Mouse (Mus musculus) embryonic facial prominence, embryonic 11.5 days (tissue): ENCODE results near the gene Sorbs2. TPM values are rescaled to one million over a fixed set of nuclear protein-coding genes. Genes with fewer than 3 reads are reported as not detected.

ENCODE experiments used
- ATAC-seq: fragments of 200-750 bp; cut with Nextera tagmentation; replicated peaks from 2 replicates; pipeline ENCODE4 v1.8.0; 2017; ENCODE audit warnings: low read depth; ENCODE audit not compliant: insufficient number of reproducible peaks, low FRiP score, low TSS enrichment
- DNase-seq: peaks from one replicate; pipeline ENCODE4 v3.0.0-alpha.2; 2015; ENCODE audit warnings: low spot score
- H3K27ac ChIP-seq: fragments of 300-500 bp; sonication (generic); replicated peaks from 2 replicates; pipeline ENCODE4 v1.5.1; 2014; ENCODE audit warnings: mild to moderate bottlenecking, low read depth, low read length, control low read depth
- H3K27me3 ChIP-seq: fragments of 300-500 bp; sonication (generic); 2 replicates; pipeline ENCODE4 v1.6.1; 2014; ENCODE audit warnings: mild to moderate bottlenecking, low read length, moderate library complexity, mixed read lengths; ENCODE audit not compliant: control insufficient read depth, insufficient read depth
- H3K36me3 ChIP-seq: fragments of 300-500 bp; sonication (generic); replicated peaks from 2 replicates; pipeline ENCODE4 v1.6.1; 2014; ENCODE audit warnings: low read depth, mild to moderate bottlenecking, low read length, moderate library complexity, mixed read lengths; ENCODE audit not compliant: control insufficient read depth, insufficient read depth
- H3K4me1 ChIP-seq: fragments of 300-500 bp; sonication (generic); 2 replicates; pipeline ENCODE4 v1.6.1; 2014; ENCODE audit warnings: low read length, mixed read lengths; ENCODE audit not compliant: control insufficient read depth, insufficient read depth
- H3K4me2 ChIP-seq: fragments of 300-500 bp; sonication (generic); 2 replicates; pipeline ENCODE4 v1.6.1; 2014; ENCODE audit warnings: low read depth, mild to moderate bottlenecking, control low read depth, low read length, moderate library complexity
- H3K4me3 ChIP-seq: fragments of 300-500 bp; sonication (generic); 2 replicates; pipeline ENCODE4 v1.5.1; 2014; ENCODE audit warnings: low read depth, low read length, control low read depth
- H3K9ac ChIP-seq: fragments of 300-500 bp; sonication (generic); replicated peaks from 2 replicates; pipeline ENCODE4 v1.6.1; 2014; ENCODE audit warnings: mild to moderate bottlenecking, control low read depth, low read length
- H3K9me3 ChIP-seq: fragments of 300-500 bp; sonication (generic); replicated peaks from 2 replicates; pipeline ENCODE4 v1.6.1; 2016; ENCODE audit warnings: mild to moderate bottlenecking, low read length, inconsistent platforms, mixed read lengths; ENCODE audit not compliant: control insufficient read depth
- WGBS: fragments of 180-500 bp; shearing (Covaris S2); extraction: QIAGEN DNeasy Blood & Tissue Kit; methylation state at CpG from one replicate; pipeline ENCODE4 v1.1.7; 2014; 5-methylcytosine and 5-hydroxymethylcytosine counted together
- polyA plus RNA-seq: library from polyadenylated mRNA; unstranded; fragments of >200 nt; fragmentation: Nextera tagmentation; extraction: Ambion mirVana; gene quantifications from 2 replicates; pipeline ENCODE4 v1.2.1, GENCODE M21; 2014

Sorbs2 gene
- polyA plus RNA-seq, 1 experiment from 2014 or later = 26.6 TPM

DNA sequence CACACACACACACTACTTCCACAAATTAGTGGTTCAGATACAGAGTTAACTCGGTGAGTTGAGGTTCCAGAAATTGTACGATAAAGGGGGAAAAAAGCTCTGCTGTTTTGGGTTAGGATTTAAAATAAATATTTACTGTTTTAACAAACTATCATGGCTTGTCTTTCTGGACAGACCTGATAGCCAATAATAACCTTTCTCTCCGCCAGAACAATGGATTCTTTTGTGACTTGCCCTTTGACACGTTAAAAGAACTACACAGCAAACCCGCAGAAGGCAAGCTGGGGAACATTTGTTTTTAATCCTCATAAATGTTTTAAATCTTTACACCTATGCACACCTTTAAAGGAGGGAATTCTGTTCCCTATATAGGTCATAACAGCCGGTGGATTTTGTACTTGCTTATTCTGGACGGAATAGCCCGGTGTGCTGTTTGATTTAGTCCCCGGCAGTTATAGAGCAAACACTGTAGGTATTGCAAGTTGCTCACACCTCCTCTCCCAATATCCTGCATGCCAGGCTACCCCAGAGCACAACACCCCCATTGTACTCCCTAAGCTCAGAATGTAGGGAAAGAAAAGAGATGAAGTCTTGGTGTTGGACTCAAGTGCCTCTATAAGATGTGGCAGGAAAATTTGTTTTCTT, 121.0 kb downstream of the Sorbs2 start:
- H3K4me3 ChIP-seq = peak overlapping the region; percentile 43; the same call in 1 of the 2 replicates
- WGBS = 20% methylated on average over 9 of the region's 9 CpGs
- no peak overlapping the region for H3K27ac ChIP-seq
- H3K27me3 ChIP-seq = no peaks in the 10 kb centered on the region
- DNase-seq = no peak
- H3K9ac ChIP-seq = peak overlapping the region; percentile 15; the same call in 1 of the 2 replicates
- H3K36me3 ChIP-seq = no peaks in the 10 kb centered on the region
- peak overlapping the region; percentile 44 for H3K4me2 ChIP-seq
- H3K9me3 ChIP-seq = no peaks in the 10 kb centered on the region
- H3K4me1 ChIP-seq = no peaks in the 10 kb centered on the region
- ATAC-seq = no peak

DNA sequence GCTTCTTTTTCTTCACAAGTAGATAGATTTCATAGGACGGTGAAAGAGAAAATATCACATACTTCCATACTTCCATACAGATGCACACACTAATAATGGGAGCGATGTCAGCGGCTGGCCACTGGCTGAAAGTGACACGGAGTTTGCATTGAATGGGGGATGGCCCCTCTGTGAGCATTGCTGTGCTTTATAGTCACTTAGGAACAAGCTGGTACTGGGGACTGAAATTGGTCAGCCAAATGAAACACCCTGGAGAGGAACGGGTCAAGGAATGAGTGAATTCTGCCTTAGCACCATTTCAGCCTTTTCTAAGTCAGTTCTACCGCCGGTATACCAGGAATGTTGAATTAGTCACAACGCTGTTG, 121.5 kb downstream of the Sorbs2 start:
- no peaks in the 10 kb centered on the region for H3K36me3 ChIP-seq
- no peaks in the 10 kb centered on the region for H3K4me1 ChIP-seq
- H3K9ac ChIP-seq = no peak overlapping the region; the same call in 1 of the 2 replicates
- 68% methylated on average over 8 of the region's 8 CpGs for WGBS
- ATAC-seq = no peak
- no peaks in the 10 kb centered on the region for H3K27me3 ChIP-seq
- no peak for DNase-seq
- no peak overlapping the region; the same call in 1 of the 2 replicates for H3K4me2 ChIP-seq
- H3K27ac ChIP-seq = no peak overlapping the region
- H3K9me3 ChIP-seq = no peaks in the 10 kb centered on the region
- no peak overlapping the region for H3K4me3 ChIP-seq

DNA sequence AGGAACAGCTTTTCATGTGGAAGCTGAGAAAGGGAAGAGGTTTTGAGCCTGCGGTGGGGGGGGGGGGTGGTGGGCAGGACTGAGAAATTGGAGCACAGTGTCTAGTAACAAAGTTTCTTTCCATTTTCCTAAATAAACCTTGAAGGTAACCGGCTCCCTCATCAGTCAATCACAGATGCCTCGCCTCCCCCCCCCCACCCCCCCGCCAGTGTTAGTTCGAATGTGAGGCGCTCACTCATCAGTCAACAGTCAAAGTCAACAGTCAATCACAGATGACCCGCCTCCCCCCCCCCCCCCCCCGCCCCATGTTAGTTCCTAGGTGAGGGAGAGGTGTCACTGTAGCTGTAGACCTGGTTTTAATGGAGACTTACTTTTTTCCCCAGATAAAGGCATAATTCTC, 123.4 kb downstream of the Sorbs2 start:
- DNase-seq = no peak
- no peak overlapping the region for H3K4me2 ChIP-seq
- WGBS = 71% methylated on average over 7 of the region's 8 CpGs
- H3K9me3 ChIP-seq = no peaks in the 10 kb centered on the region
- H3K4me1 ChIP-seq = no peaks in the 10 kb centered on the region
- no peaks in the 10 kb centered on the region for H3K36me3 ChIP-seq
- no peak overlapping the region for H3K9ac ChIP-seq
- no peak overlapping the region for H3K27ac ChIP-seq
- ATAC-seq = no peak
- H3K27me3 ChIP-seq = no peaks in the 10 kb centered on the region
- no peak overlapping the region for H3K4me3 ChIP-seq

DNA sequence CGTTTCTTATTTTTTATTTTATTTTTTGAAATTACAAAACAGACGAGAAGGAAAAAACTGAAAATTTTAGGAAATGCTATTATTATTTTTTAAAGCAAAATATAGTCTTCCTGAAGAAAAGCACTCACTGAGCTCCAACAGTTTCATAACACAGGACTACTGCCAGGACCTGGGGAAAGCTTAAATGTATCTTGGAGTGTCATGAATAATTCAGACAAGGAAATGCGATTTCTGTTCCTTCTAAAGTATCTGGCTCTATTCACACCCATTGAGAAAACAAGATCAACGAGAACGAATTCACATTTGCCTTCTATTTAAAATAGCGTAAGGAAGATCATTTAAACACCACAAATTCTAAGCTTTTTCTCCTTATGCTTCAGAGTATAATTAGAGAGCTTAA, 127.6 kb downstream of the Sorbs2 start:
- no peaks in the 10 kb centered on the region for H3K27me3 ChIP-seq
- 75% methylated on average over 6 of the region's 6 CpGs for WGBS
- H3K4me3 ChIP-seq = no peak overlapping the region
- no peak for ATAC-seq
- DNase-seq = no peak
- no peaks in the 10 kb centered on the region for H3K4me1 ChIP-seq
- H3K9me3 ChIP-seq = no peaks in the 10 kb centered on the region
- no peak overlapping the region for H3K27ac ChIP-seq
- H3K9ac ChIP-seq = no peak overlapping the region
- H3K36me3 ChIP-seq = no peaks in the 10 kb centered on the region
- no peak overlapping the region for H3K4me2 ChIP-seq

DNA sequence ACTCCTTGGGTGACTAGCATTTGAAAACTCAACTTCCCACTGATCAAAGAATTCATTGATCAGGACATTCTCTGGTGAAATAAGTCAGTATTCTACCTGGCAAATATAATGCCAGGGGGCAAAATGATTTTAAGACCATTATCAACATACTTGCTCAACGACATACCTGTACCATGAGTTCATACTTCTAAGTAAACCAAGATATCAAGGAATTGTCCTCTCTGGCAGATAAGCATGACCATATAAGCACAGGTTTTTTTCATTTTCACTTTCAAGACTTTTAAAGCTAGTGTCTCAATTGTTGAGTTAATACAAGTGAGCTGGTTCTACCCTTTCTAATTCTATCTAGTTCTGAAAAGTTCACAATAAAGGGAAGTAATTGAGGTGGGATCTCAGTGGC, 130.2 kb downstream of the Sorbs2 start:
- ATAC-seq (no peak), DNase-seq (no peak)
- 84% methylated on average over 1 of the region's 1 CpGs for WGBS
- Histone ChIP-seq H3K4me3 (no peak overlapping the region), H3K27me3 (no peaks in the 10 kb centered on the region), H3K36me3 (no peaks in the 10 kb centered on the region), H3K4me2 (no peak overlapping the region), H3K4me1 (no peaks in the 10 kb centered on the region), H3K9ac (no peak overlapping the region), H3K27ac (no peak overlapping the region), H3K9me3 (no peaks in the 10 kb centered on the region)

DNA sequence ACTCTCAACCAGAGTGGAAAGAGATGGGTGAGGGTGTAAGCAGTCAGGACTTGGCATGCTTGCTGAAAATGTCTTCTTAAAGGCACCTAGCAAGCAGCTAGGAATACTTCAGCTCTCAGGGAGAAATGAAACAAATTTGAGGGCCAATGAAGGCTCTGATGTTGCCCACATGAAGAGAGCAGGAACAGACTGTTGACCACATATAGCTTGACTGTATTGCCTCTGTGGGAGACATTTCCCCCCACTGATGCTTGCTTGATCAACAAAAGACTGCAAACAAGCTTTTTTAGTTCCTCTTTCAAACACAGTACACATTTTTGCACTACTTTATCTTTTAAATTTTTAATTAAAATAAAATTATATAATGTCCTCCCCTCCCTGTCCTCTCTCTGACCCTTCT, 131.9 kb downstream of the Sorbs2 start:
- no peaks in the 10 kb centered on the region for H3K27me3 ChIP-seq
- ATAC-seq (no peak), DNase-seq (no peak)

DNA sequence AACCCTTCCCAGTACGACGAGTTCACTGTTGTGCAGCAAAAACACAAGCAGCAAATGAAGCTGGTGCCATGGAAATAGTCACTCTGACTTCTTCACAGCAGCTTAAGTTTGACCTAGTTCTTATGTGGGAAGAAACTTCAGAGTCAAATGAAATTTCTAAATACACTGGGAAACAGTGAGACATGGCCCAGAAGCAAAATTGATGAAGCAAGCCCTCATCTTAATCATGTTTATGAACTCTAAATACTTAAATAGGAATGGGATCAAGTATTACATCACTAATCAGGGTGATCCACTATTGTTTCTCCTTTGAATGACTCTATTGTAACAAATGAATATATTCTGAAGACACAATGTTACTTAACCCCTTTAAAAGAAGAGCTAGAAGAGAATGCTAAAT, 137.1 kb downstream of the Sorbs2 start:
- no peaks in the 10 kb centered on the region for H3K9me3 ChIP-seq
- H3K4me2 ChIP-seq = no peak overlapping the region
- H3K9ac ChIP-seq = no peak overlapping the region
- no peak overlapping the region for H3K27ac ChIP-seq
- H3K36me3 ChIP-seq = no peaks in the 10 kb centered on the region
- DNase-seq (no peak), ATAC-seq (no peak)
- no peaks in the 10 kb centered on the region for H3K27me3 ChIP-seq
- 86% methylated on average over 2 of the region's 2 CpGs for WGBS
- no peak overlapping the region for H3K4me3 ChIP-seq
- no peaks in the 10 kb centered on the region for H3K4me1 ChIP-seq

More for the DNA sequence above, 131.9 kb downstream of the Sorbs2 start:
- no peaks in the 10 kb centered on the region for H3K9me3 ChIP-seq
- no peak overlapping the region for H3K27ac ChIP-seq
- H3K4me3 ChIP-seq = no peak overlapping the region
- H3K4me1 ChIP-seq = no peaks in the 10 kb centered on the region
- H3K9ac ChIP-seq = no peak overlapping the region
- H3K36me3 ChIP-seq = no peaks in the 10 kb centered on the region
- no peak overlapping the region for H3K4me2 ChIP-seq

DNA sequence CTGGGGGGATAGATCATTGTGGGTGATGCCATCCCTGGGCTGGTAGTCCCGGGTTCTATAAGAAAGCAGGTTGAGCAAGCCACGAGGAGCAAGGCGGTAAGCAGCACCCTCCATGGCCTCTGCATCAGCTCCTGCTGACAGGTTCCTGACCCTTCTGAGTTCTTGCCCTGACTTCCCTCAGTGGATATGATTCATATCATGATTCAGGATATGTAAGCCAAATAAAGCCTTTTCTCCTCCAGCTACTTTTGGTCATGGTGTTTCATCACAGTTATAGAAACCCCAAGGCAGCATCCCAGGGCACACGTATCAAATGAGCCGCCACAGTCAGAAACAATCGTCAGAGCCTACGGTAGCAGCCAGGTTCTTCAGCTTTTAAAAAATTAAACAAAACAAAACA, 141.5 kb downstream of the Sorbs2 start:
- H3K27ac ChIP-seq = no peak overlapping the region
- no peaks in the 10 kb centered on the region for H3K9me3 ChIP-seq
- ATAC-seq = no peak
- no peaks in the 10 kb centered on the region for H3K4me1 ChIP-seq
- 93% methylated on average over 7 of the region's 7 CpGs for WGBS
- no peaks in the 10 kb centered on the region for H3K27me3 ChIP-seq
- no peak overlapping the region for H3K4me3 ChIP-seq
- H3K9ac ChIP-seq = no peak overlapping the region
- no peaks in the 10 kb centered on the region for H3K36me3 ChIP-seq
- no peak for DNase-seq
- H3K4me2 ChIP-seq = no peak overlapping the region
